Mouse (Mus musculus) intestine, embryonic 14.5 days (tissue): ENCODE data around the gene Chdh. TPM values are rescaled to one million over a fixed set of nuclear protein-coding genes. Genes with fewer than 3 reads are reported as not detected.

Experiments used
- ATAC-seq: fragments of 200-750 bp; cut with Nextera tagmentation; replicated peaks from 2 replicates; pipeline ENCODE4 v1.8.0; 2017; ENCODE audit warnings: low read depth, moderate number of reproducible peaks, moderate TSS enrichment, moderate library complexity; ENCODE audit not compliant: low FRiP score, low TSS enrichment
- DNase-seq: peaks from one replicate; pipeline ENCODE4 v3.0.0-alpha.2; 2018; ENCODE audit warnings: low spot score
- H3K27ac ChIP-seq: fragments of 300-500 bp; sonication (generic); 2 replicates; pipeline ENCODE4 v1.5.1; 2014; ENCODE audit warnings: low read depth, mild to moderate bottlenecking, control low read depth
- H3K27me3 ChIP-seq: fragments of 300-500 bp; sonication (generic); replicated peaks from 2 replicates; pipeline ENCODE4 v1.6.1; 2014; ENCODE audit warnings: low read length, control low read depth; ENCODE audit not compliant: control insufficient read depth, insufficient read depth
- H3K36me3 ChIP-seq: fragments of 300-500 bp; sonication (generic); 2 replicates; pipeline ENCODE4 v1.6.1; 2014; ENCODE audit warnings: low read length, control low read depth; ENCODE audit not compliant: control insufficient read depth, insufficient read depth
- H3K4me1 ChIP-seq: fragments of 300-500 bp; sonication (generic); replicated peaks from 2 replicates; pipeline ENCODE4 v1.6.1; 2014; ENCODE audit warnings: low read length, control low read depth, mixed read lengths; ENCODE audit not compliant: control insufficient read depth, insufficient read depth
- H3K4me2 ChIP-seq: fragments of 300-500 bp; sonication (generic); 2 replicates; pipeline ENCODE4 v1.6.1; 2014; ENCODE audit warnings: low read length
- H3K4me3 ChIP-seq: fragments of 300-500 bp; sonication (generic); 2 replicates; pipeline ENCODE4 v1.5.1; 2014; ENCODE audit warnings: low read depth, low read length, control low read depth, mixed read lengths
- H3K9ac ChIP-seq: fragments of 300-500 bp; sonication (generic); 2 replicates; pipeline ENCODE4 v1.6.1; 2014; ENCODE audit warnings: mild to moderate bottlenecking, low read length
- H3K9me3 ChIP-seq: fragments of 300-500 bp; sonication (generic); 2 replicates; pipeline ENCODE4 v1.6.1; 2016; ENCODE audit warnings: low read length, control low read depth; ENCODE audit not compliant: control insufficient read depth
- WGBS: fragments of 180-500 bp; shearing (Covaris S2); extraction: QIAGEN DNeasy Blood & Tissue Kit; methylation state at CpG from one replicate; pipeline ENCODE4 v1.1.7; 2014; 5-methylcytosine and 5-hydroxymethylcytosine counted together
- polyA plus RNA-seq: library from polyadenylated mRNA; unstranded; fragments of >200 nt; fragmentation: Nextera tagmentation; extraction: Ambion mirVana; gene quantifications from 2 replicates; pipeline ENCODE4 v1.2.1, GENCODE M21; 2014

The Chdh gene
- polyA plus RNA-seq, 1 experiment from 2014 or later = 0.55 TPM

DNA sequence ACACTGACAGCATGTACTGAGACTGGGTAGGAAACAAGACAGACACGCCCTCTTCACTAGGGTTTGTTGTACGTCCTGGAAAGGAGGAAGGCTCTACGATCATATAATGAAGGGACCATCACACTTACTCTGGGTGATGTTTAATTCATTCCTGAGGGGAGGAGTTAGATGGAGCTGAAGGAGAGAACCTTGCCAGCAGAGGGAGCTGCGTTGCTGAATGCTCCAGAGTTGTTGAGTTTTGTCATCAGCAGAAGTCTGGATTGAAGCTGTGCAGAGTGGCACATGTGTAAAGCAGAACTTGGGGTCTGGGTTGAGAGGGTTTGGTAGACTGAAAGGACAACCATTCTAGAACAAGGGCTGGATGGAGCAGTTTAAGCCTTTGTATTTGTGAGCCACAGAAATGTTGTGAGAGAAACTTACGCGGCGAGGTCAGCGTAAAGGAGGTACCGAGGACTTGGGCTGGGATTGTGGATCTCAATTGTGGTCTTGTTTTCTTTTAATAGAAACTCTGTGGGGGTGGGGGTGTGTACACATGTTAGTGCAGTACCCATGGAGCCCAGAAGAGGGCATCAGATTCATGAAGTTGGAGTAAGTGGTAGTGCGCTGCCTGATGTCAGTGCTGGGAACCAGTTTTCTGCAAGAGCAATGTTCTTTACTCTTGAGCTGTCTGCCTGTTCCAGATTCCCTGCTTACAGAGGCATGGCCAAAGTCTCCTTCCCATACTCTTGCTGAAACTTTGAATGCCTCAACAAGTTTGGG lies 28.2 kb upstream of the Chdh start:
- no peak overlapping the region for H3K27ac ChIP-seq
- peaks cover 61% of the 10 kb centered on the region for H3K36me3 ChIP-seq
- H3K4me3 ChIP-seq = no peak overlapping the region
- H3K9me3 ChIP-seq = 0 out of 2 replicates have a peak, but pooled peaks cover 6% of the 10 kb centered on the region
- 95% methylated on average over 10 of the region's 10 CpGs for WGBS
- H3K9ac ChIP-seq = no peak overlapping the region
- ATAC-seq (no peak), DNase-seq (no peak)
- H3K4me2 ChIP-seq = no peak overlapping the region
- peaks cover 9% of the 10 kb centered on the region for H3K4me1 ChIP-seq
- H3K27me3 ChIP-seq = no peaks in the 10 kb centered on the region

DNA sequence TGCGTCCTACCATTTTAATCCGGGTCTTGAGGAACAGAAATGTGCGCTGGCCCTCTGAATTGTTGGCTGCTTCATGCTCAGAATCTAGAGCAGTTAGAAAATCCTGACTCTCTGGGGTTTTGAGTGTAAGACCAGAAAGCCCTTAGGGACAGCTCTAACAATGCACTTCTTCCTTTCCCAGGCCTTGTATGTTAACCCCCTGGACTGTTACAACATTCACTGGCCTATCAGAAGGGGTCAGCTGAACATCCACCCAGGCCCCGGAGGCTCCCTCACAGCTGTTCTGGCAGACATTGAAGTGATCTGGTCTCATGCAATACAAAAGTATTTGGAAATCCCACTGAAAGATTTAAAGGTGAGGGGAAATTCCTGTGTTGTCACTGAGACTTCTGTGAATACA lies 22.7 kb upstream of the Chdh start:
- Histone ChIP-seq H3K27ac (no peak overlapping the region), H3K27me3 (no peaks in the 10 kb centered on the region), H3K36me3 (peaks cover 99% of the 10 kb centered on the region), H3K4me3 (no peak overlapping the region), H3K4me2 (no peak overlapping the region), H3K9ac (no peak overlapping the region), H3K9me3 (no peaks in the 10 kb centered on the region), H3K4me1 (no peaks in the 10 kb centered on the region)
- 94% methylated on average over 4 of the region's 4 CpGs for WGBS
- ATAC-seq (no peak), DNase-seq (no peak)

DNA sequence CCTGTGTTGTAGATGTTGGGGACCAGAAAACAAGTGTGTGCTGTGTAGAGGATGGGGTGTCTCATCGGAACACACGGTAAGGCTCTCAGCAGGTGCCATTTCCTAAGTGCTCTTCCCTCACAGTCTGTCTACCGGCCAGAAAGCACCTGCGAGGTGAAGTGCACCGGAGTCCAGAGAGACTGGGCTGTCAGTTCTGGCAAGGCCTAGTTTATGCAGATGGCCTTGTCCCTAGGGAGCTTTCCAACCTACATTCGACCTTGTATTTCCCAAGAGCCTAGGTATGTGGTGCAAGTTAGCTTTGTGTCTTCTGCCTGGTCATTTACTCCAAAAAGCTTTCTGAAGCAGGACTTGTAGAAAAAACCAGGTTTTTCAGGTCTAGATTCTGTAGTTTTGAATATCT lies 21.5 kb upstream of the Chdh start:
- H3K4me3 ChIP-seq = no peak overlapping the region
- H3K4me1 ChIP-seq = no peaks in the 10 kb centered on the region
- WGBS = 95% methylated on average over 6 of the region's 6 CpGs
- H3K4me2 ChIP-seq = no peak overlapping the region
- ATAC-seq (no peak), DNase-seq (no peak)
- H3K27me3 ChIP-seq = no peaks in the 10 kb centered on the region
- no peak overlapping the region for H3K27ac ChIP-seq
- H3K9me3 ChIP-seq = no peaks in the 10 kb centered on the region
- no peak overlapping the region for H3K9ac ChIP-seq
- peaks cover 100% of the 10 kb centered on the region for H3K36me3 ChIP-seq

DNA sequence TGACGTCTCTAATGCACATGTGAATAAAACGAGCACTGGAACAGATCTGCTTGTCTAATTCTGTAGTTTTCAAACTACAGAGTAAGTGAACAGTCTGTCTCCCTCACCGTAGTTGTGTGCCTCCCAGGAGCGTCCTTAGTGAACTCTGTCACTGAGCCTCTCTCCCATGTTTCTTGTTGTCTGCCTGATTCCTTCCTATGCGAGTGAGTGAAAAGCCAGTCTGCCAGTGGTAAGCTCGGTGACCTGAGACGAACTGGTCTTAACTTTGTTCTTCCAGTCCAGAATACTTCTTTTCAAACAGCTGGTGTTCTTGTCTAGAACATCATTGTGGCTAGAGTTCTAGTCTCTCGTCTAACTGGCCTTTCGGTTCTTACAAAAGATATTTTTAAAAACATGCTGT lies 21.1 kb upstream of the Chdh start:
- ATAC-seq = no peak
- Histone ChIP-seq H3K9ac (no peak overlapping the region), H3K4me3 (no peak overlapping the region), H3K27me3 (no peaks in the 10 kb centered on the region), H3K9me3 (no peaks in the 10 kb centered on the region), H3K4me1 (no peaks in the 10 kb centered on the region), H3K36me3 (peaks cover 100% of the 10 kb centered on the region), H3K27ac (no peak overlapping the region), H3K4me2 (no peak overlapping the region)
- WGBS = 93% methylated on average over 9 of the region's 9 CpGs
- no peak for DNase-seq

DNA sequence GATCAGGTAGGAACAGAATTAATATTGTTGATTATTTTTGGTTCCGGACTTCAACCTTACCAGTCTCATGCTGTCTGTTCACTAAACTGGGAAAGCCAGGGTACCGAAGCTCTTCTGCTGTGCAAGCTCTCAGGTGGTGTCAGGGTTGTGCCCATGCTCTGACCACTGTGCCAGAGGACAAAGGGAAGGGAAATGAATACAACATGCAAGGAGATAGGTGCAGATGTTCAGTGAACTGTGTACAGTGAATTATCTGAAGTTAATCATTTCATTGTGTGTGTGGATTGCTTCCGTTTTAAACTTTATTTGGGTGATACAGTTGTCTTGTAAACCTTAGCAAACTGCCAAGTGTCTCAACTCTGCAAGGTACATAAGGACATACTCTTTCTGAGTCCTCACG lies 20.5 kb upstream of the Chdh start:
- Histone ChIP-seq H3K9me3 (no peaks in the 10 kb centered on the region), H3K9ac (no peak overlapping the region), H3K4me1 (no peaks in the 10 kb centered on the region), H3K4me3 (no peak overlapping the region), H3K36me3 (peaks cover 100% of the 10 kb centered on the region), H3K27me3 (no peaks in the 10 kb centered on the region), H3K27ac (no peak overlapping the region), H3K4me2 (no peak overlapping the region)
- ATAC-seq (no peak), DNase-seq (no peak)
- 98% methylated on average over 4 of the region's 4 CpGs for WGBS

DNA sequence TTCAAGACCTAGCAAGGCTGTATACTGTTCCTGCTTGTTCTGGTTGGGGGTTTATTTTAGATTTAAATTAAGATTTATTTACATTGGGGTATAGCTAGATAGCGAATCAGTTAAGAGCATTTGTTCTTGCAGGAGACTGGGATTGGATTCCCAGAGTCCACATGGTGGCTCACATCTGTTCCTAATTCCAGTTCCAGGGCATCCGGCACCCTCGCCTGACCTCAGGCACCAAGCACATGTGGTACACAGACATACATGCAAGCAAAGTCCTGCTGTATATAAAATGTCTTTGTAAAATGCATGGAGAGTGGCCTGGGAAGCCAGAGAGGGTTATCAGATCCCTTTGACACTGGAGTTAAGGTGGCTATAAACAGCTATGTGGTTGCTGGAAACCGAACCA lies 13.8 kb upstream of the Chdh start:
- H3K27me3 ChIP-seq = no peaks in the 10 kb centered on the region
- peaks cover 70% of the 10 kb centered on the region for H3K36me3 ChIP-seq
- no peak overlapping the region for H3K4me3 ChIP-seq
- no peaks in the 10 kb centered on the region for H3K4me1 ChIP-seq
- H3K27ac ChIP-seq = no peak overlapping the region
- no peak for DNase-seq
- 84% methylated on average over 4 of the region's 4 CpGs for WGBS
- H3K9ac ChIP-seq = no peak overlapping the region
- no peak overlapping the region for H3K4me2 ChIP-seq
- ATAC-seq = no peak
- H3K9me3 ChIP-seq = no peaks in the 10 kb centered on the region

DNA sequence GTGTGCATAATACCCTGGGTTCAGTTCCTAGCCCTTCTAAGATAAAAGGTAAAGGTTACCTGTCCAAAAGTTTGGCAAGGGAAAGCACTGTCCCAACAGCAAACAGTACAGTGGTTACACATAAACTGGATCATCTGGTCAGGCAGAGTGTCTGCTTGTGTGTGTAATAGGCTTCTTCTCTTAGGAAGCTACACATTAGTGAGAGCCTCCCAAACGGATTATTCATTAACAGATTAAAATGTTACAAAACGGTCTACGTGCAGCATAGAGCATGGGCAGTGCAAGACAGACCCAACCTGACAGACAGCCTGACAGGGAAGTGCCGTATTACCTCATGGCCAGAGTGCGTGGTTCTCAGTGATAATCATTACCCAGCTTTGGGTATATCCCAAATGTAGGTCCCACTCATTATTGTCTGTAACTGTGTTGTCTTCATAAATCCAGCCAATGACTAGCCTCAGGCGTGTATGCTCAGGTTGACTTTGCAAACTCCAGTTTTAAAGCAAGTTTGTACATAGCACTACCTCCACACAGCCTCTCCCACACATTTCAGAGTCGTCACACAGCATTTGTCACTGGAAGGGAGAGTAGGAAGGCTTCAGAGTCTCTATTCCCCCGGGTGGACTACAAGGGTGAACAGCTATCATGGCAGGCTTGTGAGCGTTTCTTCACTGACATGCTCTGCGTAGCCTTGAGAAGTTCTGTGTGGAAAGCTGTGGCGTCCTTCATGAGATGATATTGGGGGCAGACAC lies 12.6 kb upstream of the Chdh start:
- H3K36me3 ChIP-seq = peaks cover 58% of the 10 kb centered on the region
- no peak overlapping the region for H3K9ac ChIP-seq
- no peaks in the 10 kb centered on the region for H3K27me3 ChIP-seq
- DNase-seq (no peak), ATAC-seq (peak; percentile 59)
- no peaks in the 10 kb centered on the region for H3K9me3 ChIP-seq
- no peak overlapping the region for H3K4me2 ChIP-seq
- no peak overlapping the region for H3K27ac ChIP-seq
- H3K4me3 ChIP-seq = no peak overlapping the region
- 84% methylated on average over 11 of the region's 11 CpGs for WGBS
- H3K4me1 ChIP-seq = no peaks in the 10 kb centered on the region

DNA sequence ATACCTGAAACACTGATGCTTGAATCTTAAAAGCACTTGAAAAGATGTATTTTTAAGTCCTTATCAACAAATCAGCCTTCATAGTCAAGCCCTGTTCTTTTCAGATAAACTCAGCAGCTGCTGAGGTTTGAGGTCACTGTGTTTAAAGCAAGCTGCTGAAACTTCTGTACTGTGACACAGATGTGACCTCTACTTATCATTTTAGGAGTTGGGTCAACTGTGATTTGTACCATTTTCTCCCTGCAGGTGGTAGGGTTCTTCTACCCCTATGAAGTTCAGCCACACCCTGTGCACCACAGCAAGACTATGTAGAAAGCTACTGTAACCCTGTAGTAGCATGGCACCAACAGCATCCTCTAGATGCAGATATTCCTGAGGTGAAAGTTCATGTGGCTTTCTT lies 11.5 kb upstream of the Chdh start:
- Histone ChIP-seq H3K4me2 (no peak overlapping the region), H3K36me3 (peaks cover 46% of the 10 kb centered on the region), H3K9ac (no peak overlapping the region), H3K27me3 (no peaks in the 10 kb centered on the region), H3K4me3 (no peak overlapping the region), H3K27ac (no peak overlapping the region), H3K4me1 (no peaks in the 10 kb centered on the region), H3K9me3 (no peaks in the 10 kb centered on the region)
- ATAC-seq = no peak
- DNase-seq = no peak
